Mouse (Mus musculus) hindbrain, embryonic 13.5 days (tissue): ENCODE data around the gene Tamm41. TPM values are rescaled to one million over a fixed set of nuclear protein-coding genes. Genes with fewer than 3 reads are reported as not detected.

Experiments
- ATAC-seq: fragments of 200-750 bp; cut with Nextera tagmentation; 2 replicates; pipeline ENCODE4 v1.8.0; 2017; ENCODE audit warnings: moderate TSS enrichment; ENCODE audit not compliant: low FRiP score
- H3K27ac ChIP-seq: fragments of 300-500 bp; sonication (generic); 2 replicates; pipeline ENCODE4 v1.5.1; 2015; ENCODE audit warnings: inconsistent platforms, mild to moderate bottlenecking, moderate library complexity
- H3K27me3 ChIP-seq: fragments of 300-500 bp; sonication (generic); 2 replicates; pipeline ENCODE4 v1.6.1; 2015; ENCODE audit warnings: mild to moderate bottlenecking, inconsistent platforms
- H3K36me3 ChIP-seq: fragments of 300-500 bp; sonication (generic); 2 replicates; pipeline ENCODE4 v1.6.1; 2015; ENCODE audit warnings: mild to moderate bottlenecking, inconsistent platforms
- H3K4me1 ChIP-seq: fragments of 300-500 bp; sonication (generic); replicated peaks from 2 replicates; pipeline ENCODE4 v1.6.1; 2015; ENCODE audit warnings: inconsistent platforms
- H3K4me2 ChIP-seq: fragments of 300-500 bp; sonication (generic); 2 replicates; pipeline ENCODE4 v1.6.1; 2015; ENCODE audit warnings: inconsistent platforms, mild to moderate bottlenecking, moderate library complexity
- H3K4me3 ChIP-seq: fragments of 300-500 bp; sonication (generic); 2 replicates; pipeline ENCODE4 v1.5.1; 2015; ENCODE audit warnings: mild to moderate bottlenecking, inconsistent platforms
- H3K9ac ChIP-seq: fragments of 300-500 bp; sonication (generic); 2 replicates; pipeline ENCODE4 v1.6.1; 2015; ENCODE audit warnings: mild to moderate bottlenecking, inconsistent platforms
- H3K9me3 ChIP-seq: fragments of 300-500 bp; sonication (generic); 2 replicates; pipeline ENCODE4 v1.6.1; 2016; ENCODE audit warnings: inconsistent platforms
- WGBS: fragments of 180-500 bp; shearing (Covaris S2); methylation state at CpG from one replicate; pipeline ENCODE4 v1.1.7; 2015; 5-methylcytosine and 5-hydroxymethylcytosine counted together
- polyA plus RNA-seq: library from polyadenylated mRNA; unstranded; fragments of >200 nt; fragmentation: Nextera tagmentation; extraction: Ambion mirVana; gene quantifications from 2 replicates; pipeline ENCODE4 v1.2.1, GENCODE M21; 2015

Gene Tamm41
- polyA plus RNA-seq, 1 experiment from 2014 or later: 49.6 TPM

DNA sequence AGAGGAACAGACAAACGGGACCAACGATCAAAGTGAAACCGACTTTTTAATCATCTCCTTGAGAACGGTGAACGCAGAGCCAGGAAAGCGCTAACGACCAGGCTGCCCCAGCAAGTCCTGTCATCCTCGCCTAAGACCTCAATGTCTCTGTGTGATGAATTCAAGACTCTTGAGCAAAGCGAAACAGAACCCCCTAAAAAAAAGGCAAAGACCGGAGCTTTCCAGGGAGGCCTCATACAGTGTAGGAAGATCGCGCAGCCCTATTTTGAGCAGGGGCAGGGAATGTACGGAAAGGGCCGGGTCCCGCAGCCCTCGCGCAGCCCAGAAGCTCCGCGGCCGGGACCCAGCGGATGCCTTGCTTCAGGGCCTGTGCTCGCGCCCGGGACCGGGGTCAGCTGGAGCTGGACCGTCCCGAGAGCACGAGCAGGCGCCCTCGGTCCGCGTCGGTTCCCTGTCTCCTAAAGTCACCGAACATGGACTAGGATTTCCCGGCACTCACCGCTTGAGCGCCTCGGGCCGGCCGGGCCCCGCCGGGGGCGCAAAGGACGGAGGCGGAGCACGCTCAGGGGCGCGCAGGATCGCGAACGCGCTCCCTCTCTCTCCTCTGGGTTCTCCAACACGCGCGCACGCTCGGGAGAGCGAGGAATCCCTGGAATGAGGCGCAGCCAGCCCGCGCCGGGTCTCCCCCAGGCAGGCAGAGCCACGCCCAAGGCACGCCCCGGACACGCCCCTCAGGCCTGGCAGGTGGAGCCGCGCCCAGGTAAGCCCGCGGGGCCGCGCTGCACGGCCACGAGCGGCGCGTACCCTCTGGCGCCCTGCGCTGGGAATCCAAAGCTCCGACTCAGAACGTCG, 69.1 kb downstream of the Tamm41 start:
- H3K36me3 ChIP-seq: no peaks in the 10 kb centered on the region
- ATAC-seq: peak; percentile 79
- peaks cover 43% of the 10 kb centered on the region for H3K27me3 ChIP-seq
- H3K9ac ChIP-seq: peak overlapping the region; percentile 81
- H3K27ac ChIP-seq: peak overlapping the region; percentile 76
- H3K9me3 ChIP-seq: no peaks in the 10 kb centered on the region
- H3K4me2 ChIP-seq: peak overlapping the region; percentile 99
- under 1% methylated on average over 71 of the region's 82 CpGs for WGBS
- peaks cover 37% of the 10 kb centered on the region for H3K4me1 ChIP-seq
- H3K4me3 ChIP-seq: peak overlapping the region; percentile 68

DNA sequence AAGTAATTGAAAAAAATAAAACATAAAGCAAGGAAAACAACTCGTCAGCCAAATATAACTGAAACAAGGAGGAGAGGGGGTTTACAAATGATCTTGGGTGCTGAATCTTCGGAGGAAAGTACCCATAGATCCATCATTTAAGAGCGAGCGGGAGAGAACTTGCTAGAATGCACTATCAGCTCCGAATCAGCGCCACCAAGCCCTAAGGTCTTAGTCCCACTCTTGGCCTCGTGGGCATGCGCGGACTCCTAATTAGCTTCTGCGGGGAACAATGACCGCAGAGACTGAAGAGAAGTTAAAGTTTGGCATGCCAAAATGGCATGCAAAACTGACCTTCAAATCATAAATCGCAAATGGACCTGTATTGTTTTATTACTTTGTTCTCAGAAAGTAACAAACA, 70.1 kb downstream of the Tamm41 start:
- H3K9ac ChIP-seq: no peak overlapping the region
- H3K9me3 ChIP-seq: no peaks in the 10 kb centered on the region
- no peak for ATAC-seq
- H3K4me2 ChIP-seq: peak overlapping the region; percentile 99
- peaks cover 43% of the 10 kb centered on the region for H3K27me3 ChIP-seq
- H3K4me3 ChIP-seq: peak overlapping the region; percentile 68
- no peak overlapping the region for H3K27ac ChIP-seq
- peaks cover 37% of the 10 kb centered on the region for H3K4me1 ChIP-seq
- H3K36me3 ChIP-seq: no peaks in the 10 kb centered on the region
- WGBS: 40% methylated on average over 12 of the region's 12 CpGs

DNA sequence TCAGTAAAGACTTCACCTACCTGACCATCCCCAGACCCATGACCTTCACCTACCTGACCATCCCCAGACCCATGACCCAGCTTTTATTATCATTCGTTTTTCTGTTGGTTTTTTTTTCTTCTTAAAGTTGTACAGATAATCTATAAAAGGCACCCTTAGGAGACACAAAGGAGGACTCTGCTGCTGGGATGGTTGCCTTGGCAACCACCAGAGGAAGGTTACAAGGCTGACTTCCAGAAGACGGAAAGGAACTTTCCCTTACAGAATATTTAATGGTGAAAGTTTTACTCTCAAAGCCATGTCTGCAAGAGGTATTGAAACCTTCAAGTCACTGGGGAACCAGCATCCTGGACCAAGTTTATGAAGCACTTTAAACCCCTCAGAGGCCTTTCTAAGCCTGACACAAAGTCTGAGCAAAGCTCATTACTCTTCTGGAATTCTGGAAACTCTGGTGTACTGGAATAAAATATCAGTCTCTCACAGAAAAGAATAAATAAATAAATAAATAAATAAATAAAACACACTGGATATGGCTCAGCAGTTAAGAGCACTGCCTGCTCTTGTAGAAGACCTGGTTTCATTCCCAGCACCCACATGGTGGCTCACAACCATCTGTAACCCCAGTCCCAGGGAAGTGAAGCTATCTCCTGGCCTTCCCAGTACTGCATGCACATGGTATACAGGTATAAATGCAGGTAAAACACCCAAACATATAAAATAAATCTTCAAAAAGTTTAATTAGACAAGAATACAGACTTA, 71.1 kb downstream of the Tamm41 start:
- H3K9me3 ChIP-seq: no peaks in the 10 kb centered on the region
- 21% methylated on average over 2 of the region's 2 CpGs for WGBS
- H3K27ac ChIP-seq: no peak overlapping the region
- no peak overlapping the region for H3K4me3 ChIP-seq
- no peak for ATAC-seq
- no peaks in the 10 kb centered on the region for H3K36me3 ChIP-seq
- no peak overlapping the region for H3K9ac ChIP-seq
- peaks cover 45% of the 10 kb centered on the region for H3K27me3 ChIP-seq
- no peak overlapping the region for H3K4me2 ChIP-seq
- H3K4me1 ChIP-seq: peaks cover 34% of the 10 kb centered on the region

DNA sequence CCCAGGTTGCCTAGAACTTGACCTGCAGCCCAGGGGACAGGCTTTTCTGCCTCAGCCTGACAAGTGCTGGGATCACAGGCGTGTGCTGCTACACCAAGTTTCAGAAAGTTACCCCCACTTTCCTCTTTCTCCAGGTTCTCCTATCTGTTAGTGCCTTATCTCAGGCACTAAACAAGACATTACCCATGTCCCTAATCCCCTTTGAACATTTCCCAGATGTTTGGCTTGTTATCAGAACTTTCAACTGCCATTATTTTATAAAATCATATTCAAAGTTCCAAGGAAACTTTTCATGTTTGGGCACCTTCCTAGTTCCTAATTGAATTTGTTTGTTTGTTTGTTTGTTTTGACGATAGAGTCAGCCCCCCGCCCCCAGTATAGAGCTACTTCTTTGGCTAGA, 71.9 kb downstream of the Tamm41 start:
- ATAC-seq: no peak
- H3K9ac ChIP-seq: no peak overlapping the region
- peaks cover 31% of the 10 kb centered on the region for H3K4me1 ChIP-seq
- H3K4me3 ChIP-seq: no peak overlapping the region
- no peaks in the 10 kb centered on the region for H3K9me3 ChIP-seq
- H3K27me3 ChIP-seq: peaks cover 48% of the 10 kb centered on the region
- H3K36me3 ChIP-seq: no peaks in the 10 kb centered on the region
- WGBS: 91% methylated on average over 3 of the region's 3 CpGs
- no peak overlapping the region for H3K4me2 ChIP-seq
- H3K27ac ChIP-seq: no peak overlapping the region

DNA sequence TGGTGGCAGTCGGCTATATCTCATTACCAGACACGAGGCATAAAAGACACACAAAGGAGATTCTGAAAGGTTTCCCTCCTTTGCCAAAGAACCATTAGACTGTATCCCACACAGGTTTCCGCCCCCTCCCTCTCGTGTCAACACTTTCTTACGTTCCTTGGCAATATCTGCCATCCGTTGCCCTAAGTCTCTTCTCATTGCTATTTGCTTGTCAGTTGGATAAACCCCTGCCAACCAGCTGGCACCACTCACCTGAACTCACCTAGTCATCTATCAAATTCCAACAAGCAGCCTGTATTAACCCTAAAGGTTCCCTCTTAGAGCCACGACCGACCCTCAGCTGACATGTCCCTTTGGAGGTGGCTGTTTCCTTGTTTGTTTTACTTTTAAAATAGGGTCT, 72.3 kb downstream of the Tamm41 start:
- no peak for ATAC-seq
- Histone ChIP-seq H3K4me2 (no peak overlapping the region), H3K36me3 (no peaks in the 10 kb centered on the region), H3K9ac (no peak overlapping the region), H3K4me3 (no peak overlapping the region), H3K27ac (no peak overlapping the region), H3K27me3 (peaks cover 48% of the 10 kb centered on the region), H3K4me1 (peaks cover 31% of the 10 kb centered on the region), H3K9me3 (no peaks in the 10 kb centered on the region)
- 90% methylated on average over 8 of the region's 8 CpGs for WGBS

DNA sequence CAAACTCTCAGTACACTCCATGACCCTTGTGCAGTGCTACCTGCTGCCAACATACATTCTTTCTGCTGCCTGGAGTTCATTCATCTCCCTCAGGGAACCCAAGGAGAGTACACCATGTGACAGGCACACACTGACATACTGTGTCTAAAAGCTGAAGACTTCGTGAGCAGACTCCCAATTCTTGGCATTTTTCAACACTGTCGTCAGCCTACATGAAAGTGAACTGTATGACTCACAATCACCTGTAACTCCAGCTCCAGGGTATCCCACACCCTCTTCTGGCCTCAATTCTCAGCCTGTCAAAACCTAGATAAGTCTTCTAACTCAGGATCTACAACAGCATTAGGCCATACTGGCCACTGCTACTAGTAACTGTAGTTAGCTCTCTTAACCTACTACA, 73.4 kb downstream of the Tamm41 start:
- no peaks in the 10 kb centered on the region for H3K36me3 ChIP-seq
- H3K4me1 ChIP-seq: peaks cover 20% of the 10 kb centered on the region
- H3K4me3 ChIP-seq: no peak overlapping the region
- ATAC-seq: no peak
- peaks cover 41% of the 10 kb centered on the region for H3K27me3 ChIP-seq
- no peak overlapping the region for H3K27ac ChIP-seq
- 79% methylated on average over 2 of the region's 2 CpGs for WGBS
- H3K4me2 ChIP-seq: no peak overlapping the region
- no peak overlapping the region for H3K9ac ChIP-seq
- H3K9me3 ChIP-seq: no peaks in the 10 kb centered on the region

DNA sequence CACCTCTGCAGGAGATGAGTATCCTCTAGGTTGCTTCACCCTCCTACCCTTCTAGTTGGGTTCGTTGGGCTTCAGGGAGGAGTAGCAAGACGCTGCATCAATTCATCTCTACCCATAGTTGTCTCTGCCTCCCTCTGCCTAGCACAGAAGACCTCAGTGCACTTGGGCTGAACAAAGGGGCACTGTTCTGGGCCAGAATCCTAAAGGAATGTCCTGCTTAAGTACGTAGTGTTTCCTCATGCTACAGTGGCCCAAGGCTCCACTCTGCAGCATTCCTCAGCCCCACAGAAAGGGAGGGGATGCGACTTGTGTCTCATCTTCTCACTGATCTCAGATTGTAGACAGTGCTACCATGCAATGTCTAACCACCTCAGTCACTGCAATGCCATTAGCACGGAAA, 74.0 kb downstream of the Tamm41 start:
- WGBS: 76% methylated on average over 5 of the region's 5 CpGs
- Histone ChIP-seq H3K27me3 (peaks cover 36% of the 10 kb centered on the region), H3K4me1 (peaks cover 15% of the 10 kb centered on the region), H3K9me3 (no peaks in the 10 kb centered on the region), H3K27ac (no peak overlapping the region), H3K36me3 (no peaks in the 10 kb centered on the region), H3K9ac (no peak overlapping the region), H3K4me2 (no peak overlapping the region), H3K4me3 (no peak overlapping the region)
- ATAC-seq: no peak

DNA sequence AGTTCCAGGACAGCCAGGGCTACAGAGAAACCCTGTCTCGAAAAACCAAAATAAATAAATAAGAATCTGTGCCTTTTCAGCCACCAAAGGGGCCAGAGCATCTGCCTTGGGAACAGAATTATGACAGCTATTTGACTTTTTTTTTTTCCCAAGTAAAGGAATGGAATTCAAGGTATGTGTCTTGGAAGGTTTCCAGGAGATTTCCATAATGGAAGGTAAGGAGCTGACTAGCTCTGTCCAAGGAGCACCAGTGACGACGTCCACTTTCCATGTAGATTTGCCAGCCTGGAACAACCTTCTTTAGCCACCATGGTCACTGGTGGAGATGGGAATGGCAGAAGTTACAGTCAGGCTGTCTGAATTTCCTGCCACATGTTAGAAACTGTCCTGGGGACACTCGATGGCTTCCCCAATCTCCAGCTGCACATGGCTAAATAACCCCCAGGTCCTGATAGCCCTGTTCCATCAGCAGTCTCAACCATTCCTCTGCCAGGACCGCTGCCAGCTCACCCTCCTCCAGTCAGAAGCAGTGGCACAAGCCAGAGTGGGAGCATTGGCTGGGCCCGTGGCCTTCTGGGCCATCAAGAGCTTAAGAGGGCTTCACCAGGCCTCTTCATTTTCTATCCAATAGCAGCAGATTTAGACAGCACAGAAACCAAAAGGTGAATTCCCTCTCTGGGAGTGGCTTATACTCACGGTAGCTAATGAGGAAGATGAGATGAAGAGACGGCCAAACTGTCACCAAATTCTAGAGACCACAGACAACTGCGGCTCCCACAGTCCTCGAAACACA, 76.2 kb downstream of the Tamm41 start:
- Histone ChIP-seq H3K36me3 (no peaks in the 10 kb centered on the region), H3K27ac (no peak overlapping the region), H3K4me1 (no peaks in the 10 kb centered on the region; the same call in 1 of the 2 replicates), H3K9me3 (no peaks in the 10 kb centered on the region), H3K4me3 (no peak overlapping the region), H3K27me3 (peaks cover 21% of the 10 kb centered on the region), H3K4me2 (no peak overlapping the region), H3K9ac (no peak overlapping the region)
- no peak for ATAC-seq
- WGBS: 84% methylated on average over 10 of the region's 10 CpGs

DNA sequence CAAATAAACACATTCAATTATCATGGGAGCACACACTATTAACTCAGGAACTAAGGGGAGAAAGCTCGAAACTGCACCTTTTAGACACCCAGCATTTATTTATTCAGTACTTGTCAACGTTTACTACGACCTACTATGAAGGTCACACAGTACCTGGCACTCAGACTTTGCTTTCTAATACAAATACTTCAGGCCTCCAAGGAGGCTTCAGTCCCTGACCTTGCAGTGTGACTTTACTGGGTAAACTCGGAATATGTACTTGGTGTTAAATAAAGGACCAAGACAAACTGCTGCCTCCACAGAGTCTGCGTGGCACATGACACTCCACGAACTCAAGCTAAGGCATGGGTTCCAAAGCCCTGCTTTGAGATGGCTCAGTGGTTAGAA, 78.7 kb downstream of the Tamm41 start:
- no peak overlapping the region for H3K4me3 ChIP-seq
- H3K36me3 ChIP-seq: no peaks in the 10 kb centered on the region
- no peak overlapping the region for H3K4me2 ChIP-seq
- 79% methylated on average over 6 of the region's 6 CpGs for WGBS
- no peak overlapping the region for H3K9ac ChIP-seq
- H3K9me3 ChIP-seq: no peaks in the 10 kb centered on the region
- H3K4me1 ChIP-seq: no peaks in the 10 kb centered on the region; the same call in 1 of the 2 replicates
- H3K27ac ChIP-seq: no peak overlapping the region
- peaks cover 4% of the 10 kb centered on the region; the same call in 1 of the 2 replicates for H3K27me3 ChIP-seq
- no peak for ATAC-seq

DNA sequence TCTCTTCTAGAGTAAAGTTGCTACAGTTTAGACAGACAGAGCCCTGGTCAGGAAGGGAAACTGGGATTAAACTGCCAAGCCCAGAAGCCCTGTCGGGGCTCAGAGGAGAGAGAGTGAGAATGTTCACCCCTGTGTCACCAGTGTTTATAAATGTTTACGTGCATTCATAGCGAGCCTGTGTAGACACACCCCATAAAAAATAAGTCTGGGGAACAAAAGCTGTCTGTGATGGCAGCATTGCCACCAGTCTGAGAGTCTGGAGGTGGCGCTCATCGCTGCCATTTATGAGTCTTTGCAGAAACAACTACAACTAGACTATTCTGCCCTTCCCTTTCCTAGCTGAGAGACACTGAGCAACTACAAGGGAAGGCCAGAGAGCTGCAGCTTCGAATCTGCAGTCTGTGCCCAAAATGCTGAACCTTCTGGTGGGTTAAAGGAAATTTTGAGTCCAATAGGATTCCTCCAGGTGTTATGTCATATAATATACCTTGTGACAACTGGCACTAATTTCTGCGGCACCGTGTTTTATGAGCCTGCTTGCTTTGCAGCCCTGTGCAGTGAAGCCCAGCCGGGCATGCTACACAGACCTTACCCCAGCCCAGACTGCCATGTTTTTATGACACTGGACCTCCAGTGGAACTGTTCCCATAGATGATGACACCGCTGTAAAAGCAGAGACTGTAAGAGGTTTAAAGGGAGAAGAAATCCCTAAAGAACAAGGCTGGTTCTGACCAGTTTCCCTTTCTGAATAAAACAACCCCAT, 79.2 kb downstream of the Tamm41 start:
- Histone ChIP-seq H3K36me3 (no peaks in the 10 kb centered on the region), H3K4me3 (no peak overlapping the region), H3K4me1 (peaks cover 3% of the 10 kb centered on the region; the same call in 1 of the 2 replicates), H3K27ac (no peak overlapping the region; the same call in 1 of the 2 replicates), H3K9ac (no peak overlapping the region), H3K9me3 (no peaks in the 10 kb centered on the region), H3K4me2 (no peak overlapping the region), H3K27me3 (peaks cover 4% of the 10 kb centered on the region; the same call in 1 of the 2 replicates)
- 82% methylated on average over 10 of the region's 10 CpGs for WGBS
- ATAC-seq: no peak

DNA sequence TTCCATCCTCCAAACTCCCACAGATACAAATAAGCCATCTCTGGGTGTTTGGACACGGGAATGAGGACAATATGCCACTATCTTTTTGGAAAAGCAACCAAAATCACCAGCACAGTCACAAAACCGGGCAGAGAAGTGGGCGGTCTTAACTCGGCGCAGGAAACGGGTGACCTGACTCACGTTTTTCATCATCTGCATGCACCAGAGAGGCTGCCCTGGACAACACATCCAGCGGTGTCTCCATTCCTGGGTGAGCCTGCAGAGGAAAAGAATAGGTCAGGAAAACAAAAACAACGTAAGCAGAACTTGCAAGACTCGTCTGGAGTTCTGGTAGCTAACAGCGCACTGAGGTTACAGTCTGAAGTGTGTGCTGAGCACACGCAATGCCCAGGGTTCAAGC, 79.9 kb downstream of the Tamm41 start:
- H3K4me3 ChIP-seq: no peak overlapping the region
- 80% methylated on average over 12 of the region's 12 CpGs for WGBS
- H3K9me3 ChIP-seq: no peaks in the 10 kb centered on the region
- peaks cover 4% of the 10 kb centered on the region for H3K4me1 ChIP-seq
- H3K9ac ChIP-seq: no peak overlapping the region
- H3K27ac ChIP-seq: no peak overlapping the region; the same call in 1 of the 2 replicates
- peaks cover 4% of the 10 kb centered on the region; the same call in 1 of the 2 replicates for H3K27me3 ChIP-seq
- H3K36me3 ChIP-seq: no peaks in the 10 kb centered on the region
- H3K4me2 ChIP-seq: no peak overlapping the region
- no peak for ATAC-seq
